Mouse (Mus musculus) thymus, postnatal 25 days (tissue): ENCODE measurements at regions not wholly inside any gene's neighbourhood (a gene's known extent, or its start where the extent isn't known, plus 50 kb on each side); places are given as distances from the start of the nearest gene placed in this dataset.

ENCODE experiments used
- DNase-seq: peaks from one replicate; pipeline ENCODE4 v3.0.0; 2022

GRCm38 (mm10) chr7:136056876-136057484, 340.8 kb upstream of the Mki67 start:
- no peak for DNase-seq

GRCm38 (mm10) chr7:136058319-136058718, 342.2 kb upstream of the Mki67 start:
- DNase-seq = no peak

- no peak for DNase-seq
Observed at GRCm38 (mm10) chr7:136058751-136059681, 342.9 kb upstream of the Mki67 start.

- no peak for DNase-seq
Observed at GRCm38 (mm10) chr7:136059896-136060295, 343.7 kb upstream of the Mki67 start.

GRCm38 (mm10) chr7:136060339-136061073, 344.3 kb upstream of the Mki67 start:
- DNase-seq = no peak

GRCm38 (mm10) chr7:136062658-136063057, 346.5 kb upstream of the Mki67 start:
- no peak for DNase-seq

- no peak for DNase-seq
Observed at GRCm38 (mm10) chr7:136065038-136065678, 349.0 kb upstream of the Mki67 start.

GRCm38 (mm10) chr7:136065679-136066055, 349.5 kb upstream of the Mki67 start:
- DNase-seq = no peak

GRCm38 (mm10) chr7:136070881-136071280, 354.7 kb upstream of the Mki67 start:
- no peak for DNase-seq

- DNase-seq = no peak
Observed at GRCm38 (mm10) chr7:136071331-136071730, 355.2 kb upstream of the Mki67 start.

- no peak for DNase-seq
Observed at GRCm38 (mm10) chr7:136073265-136073799, 357.2 kb upstream of the Mki67 start.

- DNase-seq = no peak
Observed at GRCm38 (mm10) chr7:136074043-136074442, 357.9 kb upstream of the Mki67 start.

GRCm38 (mm10) chr7:136081534-136082252, 365.5 kb upstream of the Mki67 start:
- DNase-seq = no peak

GRCm38 (mm10) chr7:136082253-136082867, 366.2 kb upstream of the Mki67 start:
- DNase-seq = no peak

- DNase-seq = no peak
Observed at GRCm38 (mm10) chr7:136083005-136083404, 366.8 kb upstream of the Mki67 start.

GRCm38 (mm10) chr7:136083571-136084342, 367.6 kb upstream of the Mki67 start:
- no peak for DNase-seq

GRCm38 (mm10) chr7:136088785-136089184, 372.6 kb upstream of the Mki67 start:
- DNase-seq = no peak

GRCm38 (mm10) chr7:136094681-136095360, 378.7 kb upstream of the Mki67 start:
- DNase-seq = no peak

- no peak for DNase-seq
Observed at GRCm38 (mm10) chr7:136104021-136104420, 387.9 kb upstream of the Mki67 start.

- DNase-seq = no peak
Observed at GRCm38 (mm10) chr7:136112163-136112562, 396.0 kb upstream of the Mki67 start.
